Mouse (Mus musculus) liver, adult 2 months (tissue): ENCODE data around the gene Pbx3.

Experiments
- CTCF ChIP-seq: fragments of 200-500 bp; IDR thresholded peaks from 2 replicates; pipeline ENCODE4 v1.5.1; 2011; ENCODE audit warnings: low read depth, low read length, control low read depth
- POLR2A ChIP-seq: fragments of 200-500 bp; IDR thresholded peaks from 2 replicates; pipeline ENCODE4 v1.6.1; 2011; ENCODE audit warnings: low read length, control low read depth; ENCODE audit not compliant: insufficient read depth; ENCODE audit errors: extremely low read depth

- no peak for TF ChIP-seq POLR2A
- no peak for TF ChIP-seq CTCF
These were observed 151.5 kb downstream of the Pbx3 start for GRCm38 (mm10) chr2:34221477-34221876.
